Mouse (Mus musculus) erythroblast, adult 5-6 weeks (primary cell): ENCODE data around the gene 3110021N24Rik. TPM values are rescaled to one million over a fixed set of nuclear protein-coding genes. Genes with fewer than 3 reads are reported as not detected.
"Not testable (repeated sequence)": the region's sequence is repeated elsewhere in the genome, so short reads cannot be mapped to it uniquely, and the experiment has no call there.

Experiments
- ATAC-seq: replicated peaks from 2 replicates; pipeline ENCODE4 v1.8.0; 2016; ENCODE audit warnings: moderate number of reproducible peaks, mild to moderate bottlenecking, moderate TSS enrichment, inconsistent platforms; ENCODE audit not compliant: poor library complexity, low FRiP score, severe bottlenecking
- total RNA-seq, 2 experiments: library from RNA; stranded (forward) in 1 of 2; stranded (reverse) in 1 of 2; fragments of 150-400 nt in 1 of 2; fragments of 200-764, 138-1000 nt in 1 of 2; gene quantifications; 2 replicates each; pipeline versions ENCODE4 v1.2.3 to v1.2.4; 2015 to 2017; ENCODE audit warnings: low replicate concordance in 2 of 2

The 3110021N24Rik gene
- total RNA-seq (2015; ENCODE audit: low replicate concordance) (not detected in 2 replicates), total RNA-seq (2017; ENCODE audit: low replicate concordance) (not detected in 2 replicates)

DNA sequence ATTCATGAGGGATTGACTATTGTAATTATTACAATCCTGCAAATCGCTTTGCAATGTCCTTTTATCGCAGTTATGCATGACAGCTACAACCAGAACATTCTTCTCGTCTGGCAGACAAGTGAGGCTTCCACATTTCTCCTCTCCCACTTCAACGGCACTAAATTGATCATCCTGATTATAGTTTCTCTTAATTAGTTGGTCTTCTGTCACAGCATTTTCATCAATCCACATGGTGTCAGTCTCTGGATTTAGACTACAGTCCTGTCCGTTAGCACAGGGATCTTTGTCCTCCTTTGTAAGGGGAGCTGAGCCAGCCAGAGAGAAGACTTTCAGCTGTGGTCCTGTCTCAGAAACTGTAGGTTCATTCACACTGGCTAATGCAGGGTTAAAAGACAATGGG, at the start of gene 3110021N24Rik:
Gene 3110021N24Rik (plus strand): TSS at position 301 of the 400 bp plus-strand sequence.
- ATAC-seq, result no peak

DNA sequence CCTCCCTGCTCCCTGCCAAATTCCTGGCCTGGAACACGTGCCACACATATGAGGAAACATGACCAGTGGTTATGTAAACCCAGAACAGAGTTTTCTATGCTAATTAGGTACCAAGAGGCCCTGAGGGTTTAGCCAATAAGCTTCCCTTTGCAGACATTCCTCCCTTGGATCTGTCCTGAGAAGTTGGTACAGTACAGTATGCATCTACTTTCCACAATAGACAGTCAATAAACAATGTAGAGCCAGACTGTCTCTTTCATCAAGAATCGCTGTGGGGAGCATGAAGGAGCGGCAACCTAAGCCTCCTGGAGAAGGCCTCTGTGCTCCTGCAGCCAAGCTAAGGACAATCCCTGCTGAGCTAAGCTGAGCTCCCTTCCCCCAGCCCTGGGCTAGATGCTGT, 33.3 kb upstream of the 3110021N24Rik start:
- ATAC-seq, result no peak

DNA sequence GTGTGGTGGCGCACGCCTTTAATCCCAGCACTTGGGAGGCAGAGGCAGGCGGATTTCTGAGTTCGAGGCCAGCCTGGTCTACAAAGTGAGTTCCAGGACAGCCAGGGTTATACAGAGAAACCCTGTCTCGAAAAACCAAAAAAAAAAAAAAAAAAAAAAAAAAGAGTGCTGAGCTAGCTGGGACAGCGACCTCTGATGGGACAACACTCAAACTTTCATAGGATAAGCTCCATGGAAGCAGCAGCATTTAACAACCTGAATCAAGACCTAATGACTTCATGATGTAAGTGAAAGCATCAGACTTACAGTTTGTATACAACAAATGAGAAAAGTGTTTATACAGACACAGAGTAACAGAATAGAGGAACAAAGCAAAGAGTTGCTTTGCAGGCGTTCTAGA, 32.4 kb upstream of the 3110021N24Rik start:
- ATAC-seq, result not testable (repeated sequence)

DNA sequence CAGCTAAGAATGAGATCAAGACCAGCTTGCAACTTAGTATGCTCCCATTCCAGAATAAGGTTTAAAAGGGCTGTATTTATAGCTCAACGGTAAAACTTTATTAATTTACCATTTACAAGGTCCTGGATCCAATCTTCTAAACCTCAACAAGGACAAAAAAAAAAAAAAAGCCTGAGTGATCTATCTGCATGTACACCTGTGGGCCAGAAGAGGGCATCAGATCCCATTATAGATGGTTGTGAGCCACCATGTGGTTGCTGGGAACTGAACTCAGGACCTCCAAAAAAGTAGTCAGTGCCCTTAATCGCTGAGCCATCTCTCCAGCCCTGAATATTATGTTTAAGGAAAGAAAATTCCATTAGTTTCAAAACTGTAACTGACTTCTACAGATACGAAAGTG, 29.0 kb upstream of the 3110021N24Rik start:
- ATAC-seq, result no peak

DNA sequence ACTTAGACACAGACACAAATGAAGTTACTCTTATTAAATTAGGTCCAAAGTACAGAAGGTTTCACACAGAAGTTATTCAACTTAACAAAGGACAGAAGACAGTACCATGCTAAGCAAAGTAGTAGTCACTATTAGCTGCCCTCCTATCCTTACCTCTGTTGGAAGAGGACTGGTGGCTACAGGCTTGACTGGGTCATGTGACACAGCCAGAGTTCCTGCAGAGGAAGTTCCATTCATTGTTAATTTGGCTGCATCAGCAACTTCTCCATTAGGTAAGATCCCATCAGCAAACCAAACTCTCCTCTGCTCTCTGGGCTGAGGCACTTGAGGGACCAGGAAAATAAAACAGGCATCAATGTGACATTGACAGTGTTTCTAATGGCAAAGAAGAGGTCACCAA, 28.0 kb upstream of the 3110021N24Rik start:
- no peak for ATAC-seq

DNA sequence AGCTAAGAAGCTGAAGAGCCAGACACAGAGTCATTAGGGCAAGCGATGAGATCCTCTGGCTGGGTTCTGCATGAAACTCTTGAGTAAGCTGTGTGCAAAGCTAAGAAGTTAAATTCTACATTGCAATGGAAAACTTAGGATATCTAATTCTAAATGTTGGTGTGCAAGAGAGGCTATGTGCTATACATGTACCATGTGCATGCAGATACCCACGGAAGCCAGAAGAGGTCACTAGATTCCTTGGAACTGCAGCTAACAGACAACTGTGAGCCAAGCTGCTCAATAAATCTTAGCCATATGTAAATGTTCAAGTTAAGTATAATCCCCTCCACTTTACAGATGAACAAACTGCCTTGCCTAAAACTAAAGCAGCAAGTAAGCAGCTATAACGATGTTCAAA, 22.5 kb upstream of the 3110021N24Rik start:
- no peak for ATAC-seq

DNA sequence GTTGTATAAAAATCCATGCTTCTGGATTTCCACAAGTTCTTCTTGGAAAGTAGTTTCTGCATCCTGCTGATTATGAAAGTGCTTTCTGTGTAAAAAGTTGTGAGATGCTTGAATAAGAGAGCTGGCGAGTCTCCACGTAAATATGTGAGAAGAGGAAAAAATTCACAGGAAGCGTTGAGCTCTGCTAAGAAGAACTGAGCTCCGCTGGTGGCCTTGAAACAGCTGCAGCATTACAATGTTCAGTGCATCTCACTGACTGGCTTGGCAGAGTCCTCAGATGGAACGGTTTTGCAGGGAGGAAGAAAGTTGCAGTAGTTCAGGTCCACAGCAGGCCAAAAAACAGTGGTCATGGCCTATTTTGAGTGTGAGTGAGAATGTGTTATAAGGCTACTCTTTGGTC, 11.2 kb upstream of the 3110021N24Rik start:
- no peak for ATAC-seq

DNA sequence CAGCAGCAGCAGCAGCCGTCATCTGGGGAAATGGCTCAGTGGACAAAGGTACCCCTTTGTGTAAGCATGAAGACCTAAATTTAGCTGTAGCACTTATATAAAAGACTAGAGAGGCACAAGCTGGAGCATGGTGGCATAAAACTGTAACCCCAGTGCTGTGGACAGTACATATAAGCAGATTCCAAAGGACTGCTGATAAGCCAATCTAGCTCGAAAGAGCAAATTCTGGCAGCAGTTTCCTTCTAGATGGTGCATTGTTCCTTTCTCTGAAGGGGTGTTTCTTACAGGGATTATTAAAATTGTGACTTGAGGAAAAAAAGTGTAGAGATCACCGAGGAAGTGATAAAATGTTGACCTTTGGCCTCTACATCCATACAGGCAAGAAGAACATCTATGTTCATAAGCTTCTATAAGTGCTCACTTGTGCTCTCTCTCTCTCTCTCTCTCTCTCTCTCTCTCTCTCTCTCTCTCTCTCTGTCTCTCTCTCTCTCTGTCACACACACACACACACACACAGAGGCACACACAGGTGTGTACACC, 1.9 kb downstream of the 3110021N24Rik start:
- no peak for ATAC-seq

DNA sequence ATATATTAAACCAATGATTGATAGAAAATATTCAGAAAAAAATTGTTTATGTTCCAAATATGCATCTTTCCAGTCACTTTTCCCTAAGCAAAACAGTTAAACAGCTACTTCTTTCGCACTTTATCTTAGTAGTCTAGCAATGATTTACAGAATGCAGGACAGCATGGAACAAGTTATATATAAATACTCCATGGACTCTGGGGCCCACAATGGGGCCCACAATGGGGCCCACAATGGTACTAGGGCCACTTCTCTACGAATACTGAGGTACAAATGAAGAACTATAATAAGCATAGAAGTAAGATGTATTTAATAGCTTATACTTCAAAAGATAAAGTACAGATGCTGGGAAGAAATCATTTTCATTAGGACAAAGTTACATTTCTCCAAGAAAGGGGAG, 4.7 kb downstream of the 3110021N24Rik start:
- ATAC-seq, result no peak

DNA sequence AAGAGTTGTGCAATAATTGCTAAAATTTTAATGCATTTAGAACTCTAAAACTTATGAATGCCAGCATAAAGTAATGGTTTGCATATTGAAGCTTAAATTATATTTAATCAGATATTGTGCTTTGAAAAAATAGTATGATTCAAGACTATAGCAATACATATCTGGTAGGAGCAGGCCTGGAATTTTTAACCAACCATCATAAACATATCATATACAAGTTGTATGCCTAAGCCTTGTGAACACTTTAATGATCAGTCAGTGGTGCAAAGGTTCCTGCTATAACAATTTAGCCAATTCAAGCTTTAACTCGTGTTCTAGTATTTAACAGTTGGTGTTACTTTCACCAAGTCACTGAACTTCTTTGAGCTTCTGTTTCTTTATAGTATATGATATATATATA, 11.0 kb downstream of the 3110021N24Rik start:
- no peak for ATAC-seq

DNA sequence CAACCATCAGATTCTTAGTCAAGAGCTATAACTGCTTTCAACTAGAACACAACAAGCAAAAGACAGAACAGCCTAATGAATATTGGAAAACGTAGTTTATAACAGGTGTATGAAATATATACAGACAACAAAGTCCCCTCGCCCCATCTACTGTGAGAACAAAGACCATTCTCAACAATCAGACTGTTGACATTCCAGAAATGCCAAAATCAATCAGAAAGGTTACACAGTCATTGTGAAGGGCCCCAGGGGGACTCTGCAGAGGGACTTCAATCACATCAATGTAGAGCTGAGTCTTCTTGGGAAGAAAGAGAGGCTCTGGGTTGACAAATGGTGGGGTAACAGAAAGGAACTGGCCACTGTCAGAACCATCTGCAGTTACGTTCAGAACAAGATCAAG, 12.1 kb downstream of the 3110021N24Rik start:
- ATAC-seq, result no peak

DNA sequence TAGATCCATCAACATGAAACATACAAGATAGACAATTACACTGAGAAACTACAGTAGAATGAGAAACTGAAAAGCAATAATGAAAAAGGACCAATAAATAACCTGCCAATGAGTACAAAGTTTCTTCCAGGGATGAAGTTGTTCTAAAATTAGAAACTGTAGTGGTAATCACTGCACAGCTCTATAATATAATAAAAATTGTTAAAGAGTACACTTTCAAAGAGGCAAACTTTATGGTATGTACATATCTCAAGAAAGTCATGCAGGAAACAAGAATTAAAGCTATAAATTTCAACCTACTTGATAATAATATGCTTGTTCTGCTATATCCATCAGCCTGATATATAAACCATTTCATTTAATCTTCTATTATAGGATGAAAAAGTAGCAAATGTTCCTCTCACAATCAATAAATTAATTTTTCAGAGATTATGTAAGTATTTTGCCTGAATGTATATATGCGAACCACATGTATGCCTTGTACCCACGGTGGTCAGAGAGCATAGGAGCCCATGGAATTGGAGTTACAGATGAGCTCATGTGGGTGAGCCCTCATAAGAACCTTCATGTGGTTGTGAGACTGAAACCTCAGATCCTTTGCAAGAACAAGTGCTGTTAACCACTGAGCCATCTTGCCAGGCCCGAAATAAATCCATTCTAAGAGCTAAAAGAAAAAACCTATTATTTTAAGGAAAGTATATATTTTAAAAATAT, 26.9 kb downstream of the 3110021N24Rik start:
- ATAC-seq, result no peak

DNA sequence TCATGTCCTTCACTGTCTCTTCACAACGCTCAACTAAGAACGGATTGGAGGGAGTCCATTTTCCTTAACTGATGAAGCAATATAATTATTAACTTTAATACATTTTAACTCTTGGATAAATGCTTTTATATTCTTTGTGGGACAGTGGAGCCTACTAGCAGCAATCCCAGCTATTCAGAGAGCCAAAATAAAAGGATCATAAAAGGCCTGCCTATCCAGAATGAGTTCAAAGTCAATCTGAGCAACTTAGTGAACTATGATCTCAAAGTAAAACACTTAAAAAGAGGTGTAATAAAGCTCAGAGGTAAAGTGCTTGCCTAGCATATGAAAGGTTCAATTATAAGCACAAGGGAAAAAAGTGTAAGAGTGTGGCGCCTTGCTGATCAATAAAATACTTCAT, 40.1 kb downstream of the 3110021N24Rik start:
- no peak for ATAC-seq

DNA sequence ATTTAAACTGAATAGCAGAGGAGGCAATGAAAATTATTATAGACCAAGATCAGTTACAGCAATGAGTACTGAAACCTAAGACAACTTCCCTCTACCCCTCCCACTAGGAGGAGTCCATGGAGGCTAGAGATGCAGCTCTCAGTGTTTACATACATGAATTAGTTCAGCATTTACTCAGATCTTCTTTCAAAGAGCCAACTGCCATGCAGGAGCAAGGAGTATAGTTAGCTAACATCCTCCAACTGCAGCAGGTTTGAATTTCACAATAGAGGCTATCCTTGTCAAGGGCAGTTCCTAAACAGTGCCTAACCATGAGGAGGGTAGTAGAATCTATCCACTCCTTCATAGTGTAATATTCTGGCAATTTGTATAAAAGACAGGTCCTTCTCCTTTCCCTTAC, 49.1 kb downstream of the 3110021N24Rik start:
- ATAC-seq, result no peak

DNA sequence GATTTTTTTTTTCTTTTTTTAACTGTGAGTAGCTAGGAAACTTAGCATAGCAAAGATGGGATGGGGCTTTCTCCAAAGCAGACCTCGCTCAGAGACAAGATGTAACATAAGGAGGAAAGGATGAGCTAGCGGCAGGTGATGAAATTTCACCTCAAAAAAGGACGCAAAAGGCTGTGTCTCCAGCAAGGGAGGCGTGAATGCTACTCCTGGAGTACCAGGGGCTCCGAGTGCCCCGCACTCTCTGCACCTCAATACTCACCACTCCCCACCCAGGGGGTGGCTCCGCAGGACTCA, 60.3 kb downstream of the 3110021N24Rik start:
- no peak for ATAC-seq

DNA sequence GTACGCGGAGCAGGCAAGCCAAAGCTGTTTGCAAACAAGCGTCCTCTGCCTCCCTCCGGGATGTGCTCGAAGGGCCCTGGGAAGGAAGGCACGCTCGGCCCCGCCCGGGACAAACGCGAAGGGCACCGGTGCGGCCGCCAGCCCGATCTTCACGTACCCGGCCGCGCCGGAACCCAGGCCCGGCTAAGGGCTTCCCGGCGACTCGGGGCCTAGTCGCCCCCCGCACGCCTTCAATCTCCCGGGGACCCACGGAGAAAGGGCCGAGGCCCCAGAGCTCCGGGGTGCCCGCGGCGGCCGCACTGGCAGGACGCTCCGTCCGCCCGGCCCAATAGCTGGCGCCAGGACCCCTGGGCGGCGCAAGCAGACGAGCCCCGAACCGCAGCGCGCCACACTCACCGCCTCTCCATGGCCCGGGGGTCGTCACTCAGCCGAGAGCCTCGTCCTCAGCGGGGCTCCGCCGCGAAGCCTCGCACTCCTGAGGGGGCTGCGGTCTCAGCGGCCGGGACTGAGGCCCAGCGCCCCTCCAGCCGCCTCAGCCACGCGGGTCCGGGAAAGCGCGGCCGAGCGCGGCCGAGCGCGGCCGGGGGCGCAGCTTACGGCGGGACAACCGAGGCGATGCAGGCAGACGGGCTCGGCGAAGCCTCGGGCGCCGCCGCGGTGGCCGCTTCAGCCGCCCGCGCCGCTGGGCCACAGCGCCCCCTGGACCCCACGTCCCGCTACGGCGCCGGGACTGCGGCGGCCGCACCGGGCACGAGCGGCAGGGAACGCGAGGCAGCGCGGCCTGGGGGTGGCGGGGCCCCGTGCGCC, 60.8 kb downstream of the 3110021N24Rik start, which contains the start of gene Zfyve9:
Gene Zfyve9 (minus strand): TSS at position 742 of the 807 bp plus-strand sequence.
- ATAC-seq, result no peak

DNA sequence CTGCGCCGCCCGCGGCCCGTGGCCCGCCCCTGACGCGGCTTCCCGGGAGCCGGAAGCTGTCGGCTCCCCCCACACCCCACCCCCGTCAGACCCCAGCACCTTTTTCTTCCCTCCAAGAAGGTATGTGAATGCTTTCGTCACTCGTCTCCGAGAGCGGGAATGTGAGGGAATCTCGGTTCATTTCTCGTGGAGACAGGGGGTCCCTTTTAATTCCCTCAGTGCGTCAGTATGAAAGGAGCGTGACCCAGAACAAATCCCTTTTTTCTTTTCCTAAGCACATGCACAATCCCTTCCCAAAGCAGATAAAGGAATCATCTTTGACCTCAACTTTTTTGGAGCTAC, 61.4 kb downstream of the 3110021N24Rik start:
- ATAC-seq, result no peak

DNA sequence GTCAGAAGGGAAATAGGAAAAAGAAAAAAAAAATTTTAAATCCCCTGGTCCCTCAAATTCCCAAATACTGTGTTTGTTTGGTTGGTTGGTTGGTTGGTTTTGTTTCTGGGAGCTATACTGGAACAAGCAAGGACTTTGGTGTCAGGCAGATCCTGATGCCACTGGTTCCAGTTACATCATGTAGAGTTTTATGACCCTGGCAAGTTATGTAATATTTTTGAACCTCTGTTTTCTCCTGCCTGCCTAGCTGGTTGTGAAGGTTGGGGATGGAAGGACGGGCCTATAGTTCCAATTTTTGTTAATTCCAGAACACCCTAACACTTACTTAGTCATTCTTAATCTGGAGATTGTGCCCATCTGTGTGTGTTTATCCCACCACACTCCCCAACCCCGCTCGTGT, 62.1 kb downstream of the 3110021N24Rik start:
- no peak for ATAC-seq

DNA sequence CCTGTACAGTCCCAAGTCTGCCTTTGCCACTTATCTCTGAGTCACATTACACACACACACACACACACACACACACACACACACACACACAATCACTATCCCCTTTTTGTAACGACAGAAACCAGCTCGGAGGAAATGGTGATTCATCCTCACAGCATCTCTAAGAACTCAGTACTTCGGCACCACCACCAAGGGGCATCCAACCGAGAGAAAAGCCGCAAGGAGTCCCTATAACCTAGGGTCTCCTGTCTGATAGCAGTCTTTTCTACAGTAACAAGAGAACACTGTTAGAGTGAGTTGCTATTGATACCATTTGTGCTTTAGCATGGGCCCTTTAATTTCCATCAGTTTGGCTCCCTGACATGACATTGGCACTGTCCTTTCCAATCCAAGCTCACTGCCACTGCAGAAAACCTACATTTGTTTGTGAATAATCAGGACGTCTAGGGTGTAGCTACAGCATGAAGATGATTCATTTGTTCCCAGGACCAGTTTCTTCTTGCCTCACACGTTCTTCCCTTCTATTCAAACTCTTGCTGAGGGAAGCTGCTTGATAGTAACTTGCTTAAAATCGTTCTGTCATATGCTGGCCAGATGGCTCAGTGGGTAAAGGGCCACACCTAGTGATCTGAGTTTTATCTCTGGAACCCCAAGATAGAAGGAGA, 63.1 kb downstream of the 3110021N24Rik start:
- no peak for ATAC-seq

DNA sequence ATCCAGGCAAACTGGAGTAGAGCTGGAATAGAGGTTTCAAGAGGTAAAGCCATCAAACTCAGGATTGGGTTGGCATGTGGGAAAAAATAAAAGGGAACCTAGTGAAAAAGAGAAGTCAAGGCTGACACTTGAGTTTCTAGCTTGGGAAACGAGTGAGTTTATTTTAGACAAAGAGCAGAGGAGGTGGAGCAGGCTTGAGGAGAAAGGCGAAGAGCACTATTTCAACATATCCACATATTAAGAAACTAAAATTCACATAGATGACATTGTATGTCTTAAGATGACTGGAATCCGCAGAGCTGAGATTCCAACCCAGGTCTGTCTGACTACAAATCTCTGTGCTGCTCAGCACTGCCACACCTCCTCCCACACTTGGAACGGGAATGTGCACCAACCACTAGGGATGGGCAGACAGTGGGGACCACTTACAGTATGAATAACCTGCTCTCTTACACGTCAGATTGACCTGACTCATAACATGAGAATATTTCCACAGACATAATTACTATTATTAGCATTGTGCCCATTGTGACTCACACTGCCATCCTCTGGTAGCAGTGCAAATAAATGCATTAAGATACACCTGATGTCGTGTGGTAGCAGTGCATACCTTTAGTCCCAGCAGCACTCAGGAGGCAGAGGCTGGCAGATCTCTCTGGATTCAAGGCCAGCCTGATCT, 69.9 kb downstream of the 3110021N24Rik start:
- no peak for ATAC-seq
